Mouse (Mus musculus) mesoderm, embryonic 11.5 days (tissue): Measurements from ENCODE around the gene Btbd10.

Experiments used
- DNase-seq: peaks from one replicate; pipeline ENCODE4 v3.0.0-alpha.2; 2012; ENCODE audit warnings: low read depth, low spot score

Gene Btbd10

GRCm38 (mm10) chr7:113368746-113369619 lies at the start of gene Btbd10:
TSS of gene Btbd10 (minus strand) at chr7:113369392.
- peak; percentile 98 for DNase-seq

GRCm38 (mm10) chr7:113416536-113416935 lies 47.3 kb upstream of the Btbd10 start:
- no peak for DNase-seq

GRCm38 (mm10) chr7:113415256-113415655 lies 46.1 kb upstream of the Btbd10 start:
- no peak for DNase-seq

- DNase-seq, result no peak
These were observed 39.5 kb upstream of the Btbd10 start for GRCm38 (mm10) chr7:113408712-113409111.

- no peak for DNase-seq
These were observed 28.9 kb upstream of the Btbd10 start for GRCm38 (mm10) chr7:113398083-113398482.

GRCm38 (mm10) chr7:113396661-113397060 lies 27.5 kb upstream of the Btbd10 start:
- no peak for DNase-seq

- no peak for DNase-seq
These were observed 22.4 kb upstream of the Btbd10 start for GRCm38 (mm10) chr7:113391619-113392018.

GRCm38 (mm10) chr7:113388470-113388869 lies 19.3 kb upstream of the Btbd10 start, which contains the start of gene Pth:
TSS of gene Pth (minus strand) at chr7:113388570.
- DNase-seq, result no peak

GRCm38 (mm10) chr7:113377875-113378658 lies 8.9 kb upstream of the Btbd10 start:
- peak; percentile 86 for DNase-seq

GRCm38 (mm10) chr7:113372682-113373081 lies 3.5 kb upstream of the Btbd10 start:
- no peak for DNase-seq

GRCm38 (mm10) chr7:113369620-113370340 lies 588 bp upstream of the Btbd10 start:
- DNase-seq, result peak; percentile 68

GRCm38 (mm10) chr7:113367440-113367839 lies 1.8 kb downstream of the Btbd10 start:
- DNase-seq, result no peak

- DNase-seq, result no peak
These were observed 20.1 kb downstream of the Btbd10 start for GRCm38 (mm10) chr7:113349089-113349488.

- DNase-seq, result no peak
These were observed 21.5 kb downstream of the Btbd10 start for GRCm38 (mm10) chr7:113347694-113348093.

GRCm38 (mm10) chr7:113347271-113347670 lies 21.9 kb downstream of the Btbd10 start:
- no peak for DNase-seq

GRCm38 (mm10) chr7:113335250-113335649 lies 33.9 kb downstream of the Btbd10 start:
- no peak for DNase-seq

- no peak for DNase-seq
These were observed 35.2 kb downstream of the Btbd10 start for GRCm38 (mm10) chr7:113334036-113334435.

GRCm38 (mm10) chr7:113320128-113320527 lies 49.1 kb downstream of the Btbd10 start:
- DNase-seq, result no peak

- peak; percentile 58 for DNase-seq
These were observed 57.4 kb downstream of the Btbd10 start for GRCm38 (mm10) chr7:113311784-113312183.

GRCm38 (mm10) chr7:113310136-113310535 lies 59.1 kb downstream of the Btbd10 start:
- no peak for DNase-seq

GRCm38 (mm10) chr7:113297813-113298212 lies 71.4 kb downstream of the Btbd10 start:
- DNase-seq, result no peak
